Mouse (Mus musculus) ES-Bruce4 (cell line): ENCODE measurements at regions not wholly inside any gene's neighbourhood (a gene's known extent, or its start where the extent isn't known, plus 50 kb on each side); places are given as distances from the start of the nearest gene placed in this dataset.

Source experiments
- CTCF ChIP-seq: IDR thresholded peaks from one replicate; pipeline ENCODE4 v1.8.1; 2011; ENCODE audit warnings: low read depth, low read length
- POLR2A ChIP-seq: IDR thresholded peaks from one replicate; pipeline ENCODE4 v1.8.1; 2011; ENCODE audit warnings: low read length; ENCODE audit not compliant: insufficient read depth

DNA sequence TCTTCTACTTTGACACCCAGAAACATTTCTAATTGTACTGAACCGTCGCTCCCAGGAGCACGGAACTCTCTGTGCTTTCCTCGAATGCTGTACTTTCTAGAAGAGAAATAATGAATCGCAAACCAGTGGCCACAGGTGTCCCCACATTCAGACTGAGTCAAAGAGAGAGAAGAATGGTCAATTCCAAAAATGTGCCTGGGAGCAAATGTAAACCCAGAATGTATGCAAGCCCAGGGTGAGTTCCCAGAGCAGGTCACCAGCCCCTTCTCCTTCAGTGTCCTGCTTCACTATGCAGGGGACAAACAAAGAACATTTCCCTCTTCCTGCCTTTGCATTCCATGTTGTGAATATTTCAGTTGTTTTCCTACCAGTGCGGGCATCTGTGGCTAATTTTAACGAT, 141.7 kb upstream of the Dkk2 start:
- TF ChIP-seq CTCF (no peak), POLR2A (no peak)
